Mouse (Mus musculus): ENCODE results near the gene B4galt5. TPM values are rescaled to one million over a fixed set of nuclear protein-coding genes. Genes with fewer than 3 reads are reported as not detected.
A peak's percentile ranks its signal among the peaks of the same experiment; 100 is the strongest.

B4galt5 gene
- polyA plus RNA-seq, 1 experiment from 2014 or later = 115 TPM

DNA sequence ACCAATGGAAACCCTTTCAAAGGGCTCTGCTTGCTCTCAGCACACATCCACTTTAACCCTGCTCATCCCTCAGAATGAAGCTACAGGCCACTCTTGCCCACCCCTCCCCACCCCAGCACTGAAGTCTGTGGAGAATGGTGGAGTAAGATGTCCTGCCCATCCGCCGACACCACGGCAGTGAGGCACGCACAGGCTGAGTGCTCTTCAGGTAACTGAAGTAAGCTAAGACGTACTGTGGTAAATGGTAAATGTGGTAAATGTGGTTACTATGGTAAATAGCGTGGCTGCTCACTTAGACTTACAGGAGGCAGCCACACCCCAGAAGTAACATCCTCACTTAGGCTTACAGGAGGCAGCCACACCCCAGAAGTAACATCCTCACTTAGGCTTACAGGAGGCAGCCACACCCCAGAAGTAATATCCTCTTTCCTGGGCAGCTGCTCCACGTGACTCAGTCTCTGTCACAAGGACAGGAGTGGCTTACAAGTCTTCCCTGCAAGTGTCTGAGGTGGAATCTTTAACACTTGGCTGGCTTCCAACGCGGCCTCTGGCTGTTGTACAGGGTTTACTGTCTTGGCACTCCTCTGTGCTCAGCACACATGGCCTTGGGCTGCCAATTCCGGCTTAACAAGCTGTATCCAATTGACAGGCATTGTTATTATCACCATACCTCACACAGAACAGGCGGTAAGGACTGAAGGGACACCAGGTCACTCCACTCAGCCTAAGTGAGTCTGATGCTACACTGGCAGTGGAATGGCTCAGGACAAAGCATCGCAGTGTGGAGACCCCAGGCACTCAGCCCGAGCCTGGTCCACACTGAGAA is 35.3 kb downstream of the B4galt5 start:
- WGBS (ENCODE audit: missing documents) = 75% methylated on average over 12 of the region's 13 CpGs
- H3K27ac ChIP-seq = peak overlapping the region; percentile 15; the same call in 1 of the 2 replicates
- H3K4me3 ChIP-seq (ENCODE audit: inconsistent target) = no peak overlapping the region
- H3K36me3 ChIP-seq (ENCODE audit: inconsistent target) = peaks cover 43% of the 10 kb centered on the region
- peaks cover 100% of the 10 kb centered on the region for H3K79me2 ChIP-seq (ENCODE audit: inconsistent target)

- Histone ChIP-seq H3K79me2 (ENCODE audit: inconsistent target) (peaks cover 97% of the 10 kb centered on the region), H3K36me3 (ENCODE audit: inconsistent target) (peaks cover 76% of the 10 kb centered on the region), H3K4me3 (ENCODE audit: inconsistent target) (no peak overlapping the region), H3K27ac (no peak overlapping the region)
- WGBS (ENCODE audit: missing documents) = 100% methylated on average over 1 of the region's 1 CpGs
Observed at GRCm38 (mm10) chr2:167310121-167310520, 38.9 kb downstream of the B4galt5 start.

GRCm38 (mm10) chr2:167309286-167309685 is 39.7 kb downstream of the B4galt5 start:
- H3K27ac ChIP-seq = no peak overlapping the region
- H3K36me3 ChIP-seq (ENCODE audit: inconsistent target) = peaks cover 84% of the 10 kb centered on the region
- WGBS (ENCODE audit: missing documents) = 98% methylated on average over 12 of the region's 12 CpGs
- H3K79me2 ChIP-seq (ENCODE audit: inconsistent target) = peaks cover 97% of the 10 kb centered on the region
- H3K4me3 ChIP-seq (ENCODE audit: inconsistent target) = no peak overlapping the region

GRCm38 (mm10) chr2:167307716-167308115 is 41.3 kb downstream of the B4galt5 start:
- H3K79me2 ChIP-seq (ENCODE audit: inconsistent target) = peaks cover 96% of the 10 kb centered on the region
- H3K36me3 ChIP-seq (ENCODE audit: inconsistent target) = peaks cover 96% of the 10 kb centered on the region
- H3K27ac ChIP-seq = no peak overlapping the region
- H3K4me3 ChIP-seq (ENCODE audit: inconsistent target) = no peak overlapping the region
- 76% methylated on average over 12 of the region's 12 CpGs for WGBS (ENCODE audit: missing documents)

GRCm38 (mm10) chr2:167306626-167307541 is 42.1 kb downstream of the B4galt5 start:
- Histone ChIP-seq H3K4me3 (ENCODE audit: inconsistent target) (no peak overlapping the region), H3K36me3 (ENCODE audit: inconsistent target) (peaks cover 96% of the 10 kb centered on the region), H3K27ac (no peak overlapping the region), H3K79me2 (ENCODE audit: inconsistent target) (peaks cover 88% of the 10 kb centered on the region)
- 90% methylated on average over 15 of the region's 15 CpGs for WGBS (ENCODE audit: missing documents)

DNA sequence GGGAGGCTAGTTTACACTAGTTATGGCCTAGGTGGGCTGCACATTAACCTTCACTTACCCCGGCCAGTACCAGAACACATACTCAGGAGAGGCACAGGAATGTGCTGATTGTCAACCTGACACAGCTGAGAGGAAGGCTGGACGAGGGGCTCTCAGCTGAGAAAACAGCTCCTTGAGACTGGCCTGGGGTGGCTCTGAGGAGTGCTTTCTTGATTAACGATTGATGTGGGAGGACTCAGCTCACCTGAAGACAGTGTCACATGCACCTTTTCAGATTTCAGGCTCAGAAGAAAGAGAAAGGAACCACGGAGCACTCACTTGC is 42.7 kb downstream of the B4galt5 start:
- H3K36me3 ChIP-seq (ENCODE audit: inconsistent target) = peaks cover 96% of the 10 kb centered on the region
- WGBS (ENCODE audit: missing documents) = 95% methylated on average over 4 of the region's 4 CpGs

GRCm38 (mm10) chr2:167305382-167306272 is 43.4 kb downstream of the B4galt5 start:
- WGBS (ENCODE audit: missing documents) = 90% methylated on average over 10 of the region's 13 CpGs
- Histone ChIP-seq H3K27ac (no peak overlapping the region), H3K79me2 (ENCODE audit: inconsistent target) (peaks cover 75% of the 10 kb centered on the region), H3K36me3 (ENCODE audit: inconsistent target) (peaks cover 96% of the 10 kb centered on the region), H3K4me3 (ENCODE audit: inconsistent target) (no peak overlapping the region)

More for the DNA sequence above, 42.7 kb downstream of the B4galt5 start:
- H3K4me3 ChIP-seq (ENCODE audit: inconsistent target) = no peak overlapping the region
- no peak overlapping the region for H3K27ac ChIP-seq
- peaks cover 81% of the 10 kb centered on the region for H3K79me2 ChIP-seq (ENCODE audit: inconsistent target)

- H3K79me2 ChIP-seq (ENCODE audit: inconsistent target) = peaks cover 67% of the 10 kb centered on the region
- WGBS (ENCODE audit: missing documents) = 96% methylated on average over 16 of the region's 16 CpGs
- H3K4me3 ChIP-seq (ENCODE audit: inconsistent target) = no peak overlapping the region
- H3K27ac ChIP-seq = no peak overlapping the region
- peaks cover 95% of the 10 kb centered on the region for H3K36me3 ChIP-seq (ENCODE audit: inconsistent target)
Observed at GRCm38 (mm10) chr2:167304651-167305381, 44.2 kb downstream of the B4galt5 start.

- Histone ChIP-seq H3K36me3 (ENCODE audit: inconsistent target) (peaks cover 95% of the 10 kb centered on the region), H3K4me3 (ENCODE audit: inconsistent target) (no peak overlapping the region), H3K27ac (no peak overlapping the region), H3K79me2 (ENCODE audit: inconsistent target) (peaks cover 57% of the 10 kb centered on the region; the same call in 1 of the 2 replicates)
- WGBS (ENCODE audit: missing documents) = 99% methylated on average over 6 of the region's 6 CpGs
Observed at GRCm38 (mm10) chr2:167303806-167304205, 45.2 kb downstream of the B4galt5 start.

- 94% methylated on average over 7 of the region's 8 CpGs for WGBS (ENCODE audit: missing documents)
- peaks cover 95% of the 10 kb centered on the region for H3K36me3 ChIP-seq (ENCODE audit: inconsistent target)
- H3K79me2 ChIP-seq (ENCODE audit: inconsistent target) = peaks cover 51% of the 10 kb centered on the region; the same call in 1 of the 2 replicates
- no peak overlapping the region for H3K4me3 ChIP-seq (ENCODE audit: inconsistent target)
- H3K27ac ChIP-seq = no peak overlapping the region
Observed at GRCm38 (mm10) chr2:167303196-167303595, 45.8 kb downstream of the B4galt5 start.

DNA sequence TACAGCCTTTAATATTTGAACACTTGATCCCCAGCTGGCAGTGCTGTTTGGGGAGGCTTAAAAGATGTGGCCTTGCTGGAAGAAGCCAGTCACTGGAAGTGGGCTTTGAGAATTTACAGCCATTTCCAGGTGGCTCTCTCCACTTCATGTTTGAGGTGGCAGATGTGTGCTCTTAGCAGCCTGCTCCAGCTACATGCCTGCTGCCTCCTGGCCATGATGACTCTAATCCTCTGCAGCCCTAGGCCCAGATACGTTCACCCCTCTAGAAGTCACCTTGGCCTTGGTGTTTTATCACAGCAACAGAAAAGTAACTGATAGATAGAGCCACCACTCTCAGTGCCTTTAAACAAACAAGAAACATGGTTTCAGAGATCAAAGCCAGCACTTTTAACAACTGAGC is 46.3 kb downstream of the B4galt5 start:
- H3K36me3 ChIP-seq (ENCODE audit: inconsistent target) = peaks cover 92% of the 10 kb centered on the region
- H3K27ac ChIP-seq = no peak overlapping the region
- WGBS (ENCODE audit: missing documents) = 100% methylated on average over 1 of the region's 1 CpGs
- H3K79me2 ChIP-seq (ENCODE audit: inconsistent target) = peaks cover 45% of the 10 kb centered on the region; the same call in 1 of the 2 replicates
- no peak overlapping the region for H3K4me3 ChIP-seq (ENCODE audit: inconsistent target)

- no peak overlapping the region for H3K27ac ChIP-seq
- peaks cover 39% of the 10 kb centered on the region; the same call in 1 of the 2 replicates for H3K79me2 ChIP-seq (ENCODE audit: inconsistent target)
- H3K4me3 ChIP-seq (ENCODE audit: inconsistent target) = no peak overlapping the region
- 95% methylated on average over 12 of the region's 12 CpGs for WGBS (ENCODE audit: missing documents)
- H3K36me3 ChIP-seq (ENCODE audit: inconsistent target) = peaks cover 86% of the 10 kb centered on the region
Observed at GRCm38 (mm10) chr2:167302031-167302430, 47.0 kb downstream of the B4galt5 start.

DNA sequence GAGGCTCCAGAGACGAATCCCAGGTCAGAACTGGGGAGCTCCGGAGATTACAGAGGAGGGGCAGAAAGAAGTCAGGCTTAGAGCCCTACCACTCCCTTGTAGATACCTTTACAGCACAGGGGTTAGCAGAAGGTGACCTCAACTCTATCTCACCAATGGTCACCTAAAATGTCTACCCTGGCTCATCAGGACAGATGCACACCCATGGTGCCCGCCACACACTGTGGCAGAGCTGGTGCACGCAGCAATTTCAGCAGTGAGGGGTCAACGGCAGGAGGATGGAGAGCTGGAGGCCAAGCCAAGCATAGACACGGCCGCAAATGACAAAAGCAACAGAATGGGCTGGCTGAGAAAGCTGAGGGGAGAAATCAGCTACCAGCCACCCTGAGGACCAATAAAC is 47.4 kb downstream of the B4galt5 start:
- H3K27ac ChIP-seq = no peak overlapping the region
- H3K4me3 ChIP-seq (ENCODE audit: inconsistent target) = no peak overlapping the region
- peaks cover 82% of the 10 kb centered on the region for H3K36me3 ChIP-seq (ENCODE audit: inconsistent target)
- peaks cover 35% of the 10 kb centered on the region; the same call in 1 of the 2 replicates for H3K79me2 ChIP-seq (ENCODE audit: inconsistent target)
- 88% methylated on average over 7 of the region's 7 CpGs for WGBS (ENCODE audit: missing documents)

Data from macrophage (primary cell).